Mouse (Mus musculus) embryonic facial prominence, embryonic 11.5 days (tissue): ENCODE measurements around the gene Polr3gl. TPM values are rescaled to one million over a fixed set of nuclear protein-coding genes. Genes with fewer than 3 reads are reported as not detected.
"Not testable (repeated sequence)": the region's sequence is repeated elsewhere in the genome, so short reads cannot be mapped to it uniquely, and the experiment has no call there.

ENCODE experiments used
- ATAC-seq: fragments of 200-750 bp; cut with Nextera tagmentation; replicated peaks from 2 replicates; pipeline ENCODE4 v1.8.0; 2017; ENCODE audit warnings: low read depth; ENCODE audit not compliant: insufficient number of reproducible peaks, low FRiP score, low TSS enrichment
- DNase-seq: peaks from one replicate; pipeline ENCODE4 v3.0.0-alpha.2; 2015; ENCODE audit warnings: low spot score
- H3K27ac ChIP-seq: fragments of 300-500 bp; sonication (generic); replicated peaks from 2 replicates; pipeline ENCODE4 v1.5.1; 2014; ENCODE audit warnings: mild to moderate bottlenecking, low read depth, low read length, control low read depth
- H3K27me3 ChIP-seq: fragments of 300-500 bp; sonication (generic); 2 replicates; pipeline ENCODE4 v1.6.1; 2014; ENCODE audit warnings: mild to moderate bottlenecking, low read length, moderate library complexity, mixed read lengths; ENCODE audit not compliant: control insufficient read depth, insufficient read depth
- H3K36me3 ChIP-seq: fragments of 300-500 bp; sonication (generic); replicated peaks from 2 replicates; pipeline ENCODE4 v1.6.1; 2014; ENCODE audit warnings: low read depth, mild to moderate bottlenecking, low read length, moderate library complexity, mixed read lengths; ENCODE audit not compliant: control insufficient read depth, insufficient read depth
- H3K4me1 ChIP-seq: fragments of 300-500 bp; sonication (generic); 2 replicates; pipeline ENCODE4 v1.6.1; 2014; ENCODE audit warnings: low read length, mixed read lengths; ENCODE audit not compliant: control insufficient read depth, insufficient read depth
- H3K4me2 ChIP-seq: fragments of 300-500 bp; sonication (generic); 2 replicates; pipeline ENCODE4 v1.6.1; 2014; ENCODE audit warnings: low read depth, mild to moderate bottlenecking, control low read depth, low read length, moderate library complexity
- H3K4me3 ChIP-seq: fragments of 300-500 bp; sonication (generic); 2 replicates; pipeline ENCODE4 v1.5.1; 2014; ENCODE audit warnings: low read depth, low read length, control low read depth
- H3K9ac ChIP-seq: fragments of 300-500 bp; sonication (generic); replicated peaks from 2 replicates; pipeline ENCODE4 v1.6.1; 2014; ENCODE audit warnings: mild to moderate bottlenecking, control low read depth, low read length
- H3K9me3 ChIP-seq: fragments of 300-500 bp; sonication (generic); replicated peaks from 2 replicates; pipeline ENCODE4 v1.6.1; 2016; ENCODE audit warnings: mild to moderate bottlenecking, low read length, inconsistent platforms, mixed read lengths; ENCODE audit not compliant: control insufficient read depth
- WGBS: fragments of 180-500 bp; shearing (Covaris S2); extraction: QIAGEN DNeasy Blood & Tissue Kit; methylation state at CpG from one replicate; pipeline ENCODE4 v1.1.7; 2014; 5-methylcytosine and 5-hydroxymethylcytosine counted together
- polyA plus RNA-seq: library from polyadenylated mRNA; unstranded; fragments of >200 nt; fragmentation: Nextera tagmentation; extraction: Ambion mirVana; gene quantifications from 2 replicates; pipeline ENCODE4 v1.2.1, GENCODE M21; 2014

Gene Polr3gl
- polyA plus RNA-seq, 1 experiment from 2014 or later = 14.2 TPM

GRCm38 (mm10) chr3:96629729-96630600 lies 36.0 kb upstream of the Polr3gl start, which contains the start of gene Rbm8a:
Rbm8a (plus strand) TSS chr3:96629933.
- peak within 1 kb of the TSS; percentile 71 for H3K4me2 ChIP-seq
- peak within 1 kb of the TSS; percentile 8; the same call in 1 of the 2 replicates for H3K27ac ChIP-seq
- ATAC-seq (peak; percentile 92), DNase-seq (peak; percentile 100)
- H3K36me3 ChIP-seq = no peaks in the 10 kb centered on the region
- peak within 1 kb of the TSS; percentile 71 for H3K9ac ChIP-seq
- no peaks in the 10 kb centered on the region for H3K4me1 ChIP-seq
- WGBS = 1% methylated on average over 48 of the region's 48 CpGs
- H3K4me3 ChIP-seq = peak within 1 kb of the TSS; percentile 68
- no peaks in the 10 kb centered on the region for H3K27me3 ChIP-seq
- H3K9me3 ChIP-seq = no peaks in the 10 kb centered on the region

DNA sequence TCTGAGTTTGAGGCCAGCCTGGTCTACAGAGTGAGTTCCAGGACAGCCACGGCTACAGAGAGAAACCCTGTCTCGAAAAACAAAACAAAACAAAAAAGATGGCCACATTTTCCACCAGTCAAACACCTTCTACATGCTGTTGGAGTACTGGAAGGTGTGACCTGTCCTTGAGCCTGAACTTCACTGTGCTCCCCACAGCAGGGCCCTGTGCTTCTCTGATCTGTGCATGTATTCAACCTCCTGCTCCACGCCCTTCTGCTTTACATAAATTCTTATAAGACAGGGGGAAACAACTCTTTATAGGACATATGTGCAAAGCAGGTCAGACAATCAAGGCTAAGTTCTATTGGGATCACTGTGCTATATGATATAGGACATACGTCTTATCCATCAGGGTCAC lies 29.2 kb upstream of the Polr3gl start:
- H3K27me3 ChIP-seq = no peaks in the 10 kb centered on the region
- ATAC-seq (no peak), DNase-seq (no peak)
- no peak overlapping the region for H3K9ac ChIP-seq
- no peak overlapping the region for H3K4me2 ChIP-seq
- no peak overlapping the region for H3K27ac ChIP-seq
- peaks cover 8% of the 10 kb centered on the region for H3K36me3 ChIP-seq
- no peaks in the 10 kb centered on the region for H3K9me3 ChIP-seq
- no peak overlapping the region for H3K4me3 ChIP-seq
- WGBS = 86% methylated on average over 4 of the region's 4 CpGs
- no peaks in the 10 kb centered on the region for H3K4me1 ChIP-seq

- Histone ChIP-seq H3K27me3 (no peaks in the 10 kb centered on the region), H3K4me1 (no peaks in the 10 kb centered on the region), H3K9me3 (no peaks in the 10 kb centered on the region), H3K4me3 (no peak overlapping the region), H3K27ac (no peak overlapping the region), H3K9ac (no peak overlapping the region), H3K36me3 (peaks cover 8% of the 10 kb centered on the region), H3K4me2 (no peak overlapping the region)
- 69% methylated on average over 3 of the region's 3 CpGs for WGBS
- ATAC-seq (no peak), DNase-seq (no peak)
These were observed 24.0 kb upstream of the Polr3gl start for GRCm38 (mm10) chr3:96617941-96618340.

DNA sequence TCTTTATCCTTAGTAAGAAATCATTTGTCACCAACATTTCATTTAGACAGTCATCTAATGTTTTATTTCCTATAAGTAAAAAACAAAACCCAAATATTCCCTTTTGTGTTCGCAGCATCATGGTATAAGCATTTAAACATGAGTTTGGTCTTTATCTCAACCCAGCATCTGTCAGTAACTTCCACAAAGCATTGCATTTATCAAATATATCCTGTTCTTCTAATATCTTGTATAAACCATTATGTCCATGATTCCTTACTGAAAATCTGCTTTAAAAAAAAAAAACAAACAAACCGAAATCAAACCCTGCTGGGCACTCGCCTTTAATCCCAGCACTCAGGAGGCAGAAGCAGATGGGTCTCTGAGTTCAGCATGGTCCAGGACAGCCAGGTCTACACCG lies 12.6 kb upstream of the Polr3gl start:
- H3K4me2 ChIP-seq = no peak overlapping the region
- no peaks in the 10 kb centered on the region for H3K9me3 ChIP-seq
- H3K36me3 ChIP-seq = no peaks in the 10 kb centered on the region
- no peak for DNase-seq
- no peak overlapping the region for H3K4me3 ChIP-seq
- 90% methylated on average over 4 of the region's 4 CpGs for WGBS
- no peaks in the 10 kb centered on the region for H3K4me1 ChIP-seq
- no peak overlapping the region for H3K9ac ChIP-seq
- ATAC-seq = no peak
- no peak overlapping the region for H3K27ac ChIP-seq
- no peaks in the 10 kb centered on the region for H3K27me3 ChIP-seq

DNA sequence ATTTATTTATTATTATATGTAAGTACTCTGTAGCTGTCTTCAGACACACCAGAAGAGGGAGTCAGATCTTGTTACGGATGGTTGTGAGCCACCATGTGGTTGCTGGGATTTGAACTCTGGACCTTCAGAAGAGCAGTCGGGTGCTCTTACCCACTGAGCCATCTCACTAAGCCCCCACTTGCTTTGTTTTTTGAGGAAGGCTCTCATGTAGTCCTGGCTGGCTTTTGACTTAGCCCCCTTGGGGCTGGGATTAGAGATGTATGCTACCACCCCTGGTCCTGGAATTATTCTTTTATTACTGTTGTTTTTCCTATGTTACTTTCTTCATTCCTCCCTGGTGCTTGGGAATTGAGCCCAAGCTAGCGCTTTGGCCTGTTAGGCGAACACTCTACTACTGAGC lies 12.0 kb upstream of the Polr3gl start:
- H3K9ac ChIP-seq, ATAC-seq, H3K4me2 ChIP-seq, H3K27ac ChIP-seq, H3K4me3 ChIP-seq, H3K27me3 ChIP-seq, H3K4me1 ChIP-seq, H3K9me3 ChIP-seq, DNase-seq, H3K36me3 ChIP-seq: not testable (repeated sequence)
- 92% methylated on average over 3 of the region's 4 CpGs for WGBS

- Histone ChIP-seq H3K4me3 (peak overlapping the region; percentile 63; the same call in 1 of the 2 replicates), H3K27ac (no peak overlapping the region), H3K9me3 (no peaks in the 10 kb centered on the region), H3K36me3 (no peaks in the 10 kb centered on the region), H3K9ac (peak overlapping the region; percentile 15; the same call in 1 of the 2 replicates), H3K27me3 (peaks cover 5% of the 10 kb centered on the region; the same call in 1 of the 2 replicates), H3K4me1 (no peaks in the 10 kb centered on the region; the same call in 1 of the 2 replicates), H3K4me2 (peak overlapping the region; percentile 60)
- DNase-seq = peak; percentile 28
- no peak for ATAC-seq
- WGBS = 53% methylated on average over 5 of the region's 5 CpGs
These were observed 9.3 kb upstream of the Polr3gl start for GRCm38 (mm10) chr3:96603311-96603710.

GRCm38 (mm10) chr3:96602704-96603084 lies 8.7 kb upstream of the Polr3gl start:
- no peak for ATAC-seq
- Histone ChIP-seq H3K9ac (peak overlapping the region; percentile 73), H3K4me1 (no peaks in the 10 kb centered on the region; the same call in 1 of the 2 replicates), H3K4me3 (peak overlapping the region; percentile 63), H3K27me3 (peaks cover 5% of the 10 kb centered on the region; the same call in 1 of the 2 replicates), H3K36me3 (no peaks in the 10 kb centered on the region), H3K4me2 (peak overlapping the region; percentile 60), H3K27ac (no peak overlapping the region), H3K9me3 (no peaks in the 10 kb centered on the region)
- no peak for DNase-seq
- WGBS = 56% methylated on average over 5 of the region's 5 CpGs
